Mouse (Mus musculus) heart, adult 10 weeks (tissue): Measurements from ENCODE around the gene Olfr1120. TPM values are rescaled to one million over a fixed set of nuclear protein-coding genes. Genes with fewer than 3 reads are reported as not detected.

Experiments used
- polyA plus RNA-seq: library from polyadenylated mRNA; stranded (reverse); fragments of 350-450 nt; fragmentation: Illumina TruSeq; extraction: RNeasy Lipid Tissue Mini Kit (QIAGEN cat#74804); gene quantifications from one replicate; pipeline ENCODE4 v1.2.3, GENCODE M21; 2014; ENCODE audit warnings: low read depth, low replicate concordance

The Olfr1120 gene
- not detected for polyA plus RNA-seq

GRCm38 (mm10) chr2:87354515-87354914, at the start of gene Olfr1120:
Gene Olfr1120, plus strand, starts transcription at chr2:87354815.

GRCm38 (mm10) chr2:87307281-87307680, 47.3 kb upstream of the Olfr1120 start, which contains the start of gene Olfr1118:
Gene Olfr1118, plus strand, starts transcription at chr2:87307581.

GRCm38 (mm10) chr2:87369595-87369994, 15.0 kb downstream of the Olfr1120 start, which contains the start of gene Olfr1121:
Gene Olfr1121, plus strand, starts transcription at chr2:87369895.

GRCm38 (mm10) chr2:87385549-87385948, 30.9 kb downstream of the Olfr1120 start, which contains the start of gene Olfr1122:
Gene Olfr1122, plus strand, starts transcription at chr2:87385849.

Other genes starting within 250 kb of the Olfr1120 start
- not detected for gene Olfr259, start 240.2 kb upstream of the Olfr1120 start, polyA plus RNA-seq
- gene Olfr1110, start 214.5 kb upstream of the Olfr1120 start, polyA plus RNA-seq: not detected
- gene Olfr1111, start 202.2 kb upstream of the Olfr1120 start, polyA plus RNA-seq: not detected
- not detected for gene Olfr1112, start 167.0 kb upstream of the Olfr1120 start, polyA plus RNA-seq
- gene Olfr1113, start 145.8 kb upstream of the Olfr1120 start, polyA plus RNA-seq: not detected
- gene Olfr1115, start 106.8 kb upstream of the Olfr1120 start, polyA plus RNA-seq: not detected
- gene Olfr1116, start 87.3 kb upstream of the Olfr1120 start, polyA plus RNA-seq: not detected
- not detected for gene Olfr1118, start 47.2 kb upstream of the Olfr1120 start, polyA plus RNA-seq
- gene Olfr1121, start 15.1 kb downstream of the Olfr1120 start, polyA plus RNA-seq: not detected
- gene Olfr1122, start 31.0 kb downstream of the Olfr1120 start, polyA plus RNA-seq: not detected
- gene Olfr1123, start 61.8 kb downstream of the Olfr1120 start, polyA plus RNA-seq: not detected
- not detected for gene Olfr1124, start 75.5 kb downstream of the Olfr1120 start, polyA plus RNA-seq
- not detected for gene Olfr1126, start 99.1 kb downstream of the Olfr1120 start, polyA plus RNA-seq
- not detected for gene Pramel7, start 142.3 kb downstream of the Olfr1120 start, polyA plus RNA-seq
- not detected for gene Pramel6, start 151.8 kb downstream of the Olfr1120 start, polyA plus RNA-seq
- not detected for gene Olfr153, start 177.0 kb downstream of the Olfr1120 start, polyA plus RNA-seq
- not detected for gene Olfr1128, start 190.7 kb downstream of the Olfr1120 start, polyA plus RNA-seq
- gene Olfr1129, start 219.1 kb downstream of the Olfr1120 start, polyA plus RNA-seq: not detected